Mouse (Mus musculus) right cerebral cortex, adult 18-20 months (tissue): ENCODE results near the gene Pcnx2.
A peak's percentile ranks its signal among the peaks of the same experiment; 100 is the strongest.

Experiments used
- DNase-seq: peaks from one replicate; pipeline ENCODE4 v3.0.0; 2022; ENCODE audit warnings: mixed read lengths

Gene Pcnx2

DNA sequence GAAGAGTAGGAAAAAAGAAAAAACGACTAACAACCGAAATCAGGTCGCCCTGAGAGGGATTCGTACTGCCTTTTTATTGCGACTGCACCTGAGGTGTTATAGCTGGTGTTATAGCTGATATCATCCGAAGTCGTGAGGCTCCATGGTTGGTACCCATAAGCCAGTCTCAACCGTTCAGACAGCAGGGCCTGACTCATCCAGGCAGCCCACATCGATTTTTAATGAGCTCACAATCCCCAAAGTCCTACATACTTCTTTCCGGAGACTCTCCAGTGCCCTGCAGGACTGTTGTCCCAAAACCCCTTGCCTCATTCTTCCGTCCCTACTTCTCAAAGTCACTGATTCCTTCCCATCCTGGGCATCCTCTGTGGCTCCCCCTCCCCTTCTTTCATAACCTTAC, 729 bp downstream of the Pcnx2 start:
- peak; percentile 48 for DNase-seq

GRCm38 (mm10) chr8:125889920-125890319, 8.2 kb downstream of the Pcnx2 start:
- peak; percentile 35 for DNase-seq

DNA sequence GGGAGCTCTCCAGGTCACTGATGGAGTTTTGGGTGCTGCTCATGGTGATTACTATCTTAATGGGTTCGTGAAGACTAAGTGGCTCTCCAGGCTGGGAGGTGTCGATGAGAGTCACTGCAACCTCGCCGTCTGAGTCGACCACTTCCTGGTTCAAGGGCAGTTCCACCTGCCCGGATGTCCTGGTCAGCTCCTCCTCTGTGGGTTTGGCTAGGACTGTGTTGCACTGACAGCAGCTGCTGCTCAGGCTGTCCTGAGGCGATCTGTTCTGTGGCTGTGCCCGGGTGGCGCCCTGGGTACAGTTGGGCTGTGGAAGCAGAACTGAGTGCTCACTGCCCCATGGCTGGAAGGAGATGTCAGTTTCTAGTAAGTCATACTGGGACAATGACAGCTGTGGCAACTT, 10.6 kb downstream of the Pcnx2 start:
- no peak for DNase-seq

- DNase-seq: no peak
Measured at GRCm38 (mm10) chr8:125880447-125880846, 17.7 kb downstream of the Pcnx2 start.

- no peak for DNase-seq
Measured at GRCm38 (mm10) chr8:125873250-125873534, 24.9 kb downstream of the Pcnx2 start.

- DNase-seq: no peak
Measured at GRCm38 (mm10) chr8:125872501-125873249, 25.4 kb downstream of the Pcnx2 start.

DNA sequence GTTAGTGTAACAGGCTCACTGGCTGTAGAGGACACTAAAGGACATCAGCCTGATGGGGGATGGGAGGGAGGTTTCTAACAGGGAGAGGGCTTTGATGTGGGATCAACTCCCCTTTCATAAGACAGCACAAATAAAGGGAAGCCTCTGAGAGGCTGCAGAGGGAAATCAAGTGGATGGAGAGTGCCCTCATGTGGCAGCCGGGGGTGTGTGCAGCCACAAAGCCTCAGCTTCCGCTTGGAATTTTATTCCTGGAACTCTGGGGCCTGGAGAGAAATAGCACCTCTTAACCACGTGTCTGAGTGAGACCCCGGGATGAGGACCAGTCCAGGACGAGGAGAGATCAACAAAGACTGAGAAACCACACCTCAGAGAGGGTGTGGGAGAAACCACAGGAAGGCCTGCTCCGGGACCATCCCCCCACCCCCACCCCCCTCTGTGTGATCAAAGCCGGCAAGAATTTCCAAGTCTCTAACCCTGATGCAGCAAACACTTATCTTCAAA, 27.2 kb downstream of the Pcnx2 start:
- DNase-seq: peak; percentile 61

GRCm38 (mm10) chr8:125870179-125870702, 27.9 kb downstream of the Pcnx2 start:
- DNase-seq: no peak

GRCm38 (mm10) chr8:125869739-125870138, 28.4 kb downstream of the Pcnx2 start:
- DNase-seq: no peak

DNA sequence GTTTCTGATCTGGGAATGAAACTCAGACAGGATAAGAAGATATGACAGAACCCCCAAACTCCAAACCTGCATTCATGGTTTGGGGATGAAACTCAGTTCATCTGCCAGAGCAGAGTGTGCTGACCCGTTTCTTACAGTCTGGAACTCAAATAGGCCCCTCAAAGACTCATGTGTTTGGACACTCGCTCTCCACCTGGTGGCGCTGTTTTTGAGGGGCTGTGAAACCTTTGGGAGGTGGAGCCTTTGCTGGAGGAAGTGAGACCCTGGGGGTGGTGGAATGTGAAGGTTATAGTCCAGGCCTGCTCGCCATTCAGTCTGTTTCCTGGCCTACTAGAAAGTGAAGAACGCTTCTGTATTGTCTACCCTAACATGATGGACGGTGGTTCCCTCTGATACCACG, 29.6 kb downstream of the Pcnx2 start:
- DNase-seq: no peak

GRCm38 (mm10) chr8:125866125-125866524, 32.0 kb downstream of the Pcnx2 start:
- no peak for DNase-seq

DNA sequence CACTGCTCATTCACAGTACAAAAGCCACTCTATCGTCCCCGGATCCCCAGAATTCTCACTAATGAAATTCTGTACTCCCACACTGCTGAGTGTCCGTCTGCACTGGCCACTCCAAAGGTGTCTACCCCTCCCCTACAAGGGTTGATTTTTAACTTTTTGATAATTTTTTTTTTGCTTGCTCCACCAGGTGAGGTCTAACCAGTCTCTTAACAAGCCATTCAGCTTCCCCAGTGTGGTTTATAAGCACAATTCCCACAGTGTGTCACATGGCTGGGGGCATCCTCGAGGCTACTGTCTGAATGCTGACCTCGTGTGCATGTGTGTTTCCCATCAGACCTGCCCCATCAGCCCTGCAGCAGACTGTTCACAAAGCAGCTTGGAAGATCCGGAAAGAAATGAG, 40.9 kb downstream of the Pcnx2 start:
- DNase-seq: no peak

- DNase-seq: no peak
Measured at GRCm38 (mm10) chr8:125856160-125856559, 42.0 kb downstream of the Pcnx2 start.

- no peak for DNase-seq
Measured at GRCm38 (mm10) chr8:125854379-125854778, 43.7 kb downstream of the Pcnx2 start.

DNA sequence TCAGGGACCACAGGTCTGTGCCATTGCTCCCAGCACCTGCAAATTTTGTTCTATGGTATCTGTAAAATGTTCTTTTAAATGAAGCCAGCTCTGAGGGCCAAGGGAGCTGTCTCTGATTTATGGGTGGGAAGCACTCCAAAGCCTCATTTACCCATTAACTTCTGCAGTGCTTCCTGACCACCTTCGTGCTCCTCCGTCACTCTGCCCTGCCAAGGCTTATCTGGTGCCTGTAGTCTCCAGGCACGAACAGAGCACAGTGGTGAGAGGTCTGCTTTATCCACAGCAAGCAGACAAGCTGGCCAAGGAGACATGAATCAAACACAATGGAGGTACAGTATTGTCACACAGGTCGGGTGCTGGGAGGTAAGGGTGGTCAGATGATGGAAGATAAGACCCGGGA, 44.8 kb downstream of the Pcnx2 start:
- no peak for DNase-seq

GRCm38 (mm10) chr8:125849181-125849580, 48.9 kb downstream of the Pcnx2 start:
- peak; percentile 40 for DNase-seq

GRCm38 (mm10) chr8:125847842-125848241, 50.3 kb downstream of the Pcnx2 start:
- no peak for DNase-seq

- no peak for DNase-seq
Measured at GRCm38 (mm10) chr8:125845281-125845680, 52.8 kb downstream of the Pcnx2 start.

- no peak for DNase-seq
Measured at GRCm38 (mm10) chr8:125843122-125843836, 54.8 kb downstream of the Pcnx2 start.

DNA sequence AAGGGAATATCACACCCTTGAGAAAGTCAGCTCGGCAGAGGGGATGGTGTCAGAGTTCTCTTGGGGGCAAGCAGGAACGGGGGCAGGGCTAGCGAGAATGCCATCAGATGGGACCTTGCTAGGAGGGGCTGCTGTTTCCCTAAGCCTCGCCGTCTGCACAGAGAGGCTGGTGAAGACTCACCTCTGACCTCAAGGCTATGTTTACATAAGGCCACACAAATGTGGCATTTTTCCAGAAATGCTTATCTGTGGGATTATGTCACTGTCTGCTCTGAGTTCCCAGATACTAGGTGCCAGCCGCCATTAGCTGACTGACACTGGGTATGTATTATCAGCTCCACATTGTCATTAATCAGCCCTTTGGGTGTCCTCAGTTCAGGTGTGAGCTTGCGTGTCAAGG, 56.0 kb downstream of the Pcnx2 start:
- DNase-seq: no peak

DNA sequence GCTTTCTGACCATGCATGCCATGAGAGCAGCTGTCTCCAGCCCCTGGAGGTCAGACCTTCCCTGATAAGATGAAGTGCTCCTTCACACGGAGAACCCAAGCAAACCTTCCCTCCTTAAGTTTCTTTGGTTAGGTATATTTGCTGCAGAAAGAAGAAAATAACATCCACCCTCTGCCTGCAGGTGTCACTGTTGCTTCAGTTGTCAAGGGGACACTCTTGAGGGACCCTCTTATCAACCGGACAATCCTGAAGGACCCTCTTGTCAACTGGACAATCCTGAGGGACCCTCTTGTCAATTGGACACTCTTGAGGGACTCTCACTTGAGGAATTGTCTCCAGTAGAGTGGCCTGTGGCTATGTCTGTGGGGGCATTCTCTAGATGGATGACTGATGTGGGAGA, 73.4 kb downstream of the Pcnx2 start:
- DNase-seq: no peak

GRCm38 (mm10) chr8:125823719-125824118, 74.4 kb downstream of the Pcnx2 start:
- DNase-seq: peak; percentile 25

- no peak for DNase-seq
Measured at GRCm38 (mm10) chr8:125822065-125822464, 76.1 kb downstream of the Pcnx2 start.

DNA sequence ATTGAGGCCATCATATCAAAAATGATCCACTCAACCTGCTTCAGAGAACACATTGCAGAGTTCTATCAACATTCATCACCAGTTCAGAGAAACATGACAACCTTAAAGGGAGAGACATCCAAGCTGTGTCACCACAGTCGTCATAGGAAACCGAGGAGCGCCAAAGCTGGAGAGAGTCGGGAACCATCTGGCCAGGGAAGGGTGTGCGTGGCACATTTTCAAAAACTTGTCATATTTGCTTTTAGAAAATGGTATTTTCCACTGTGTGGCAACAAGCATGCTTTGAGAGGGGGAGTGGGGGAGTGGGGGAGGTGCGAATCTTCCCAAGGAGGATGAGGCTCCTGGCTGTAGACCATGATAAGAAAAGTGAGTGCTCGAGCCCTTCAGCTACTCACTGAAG, 78.3 kb downstream of the Pcnx2 start:
- DNase-seq: peak; percentile 81
